Mouse (Mus musculus): Measurements from ENCODE around the gene Foxq1.

Foxq1 gene

DNA sequence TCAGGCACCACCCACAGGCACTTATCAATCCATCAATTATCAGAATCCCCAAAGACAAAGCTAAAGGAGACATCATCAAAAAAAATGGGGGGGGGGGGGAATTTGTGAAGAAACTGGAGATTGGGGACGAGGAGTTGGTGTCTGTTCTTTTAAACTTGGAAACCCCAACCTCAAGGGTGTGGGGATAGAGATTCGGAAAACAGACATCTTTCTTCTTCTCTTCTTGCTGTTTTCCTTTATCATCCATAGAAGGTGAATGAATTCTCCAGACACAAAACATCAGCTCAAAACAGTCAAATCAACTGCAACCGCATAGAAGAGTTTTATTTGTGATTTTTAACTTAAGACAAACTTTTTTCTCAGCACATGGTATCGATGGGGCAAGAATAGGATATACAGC lies at the start of gene Foxq1:
Gene Foxq1 (plus strand): TSS at position 301 of the 400 bp plus-strand sequence.
- in situ Hi-C loops (cut with MboI; ENCODE audit: low sequenced_read_pairs) = no loop called here

GRCm38 (mm10) chr13:31506494-31507167 lies 49.3 kb upstream of the Foxq1 start:
- in situ Hi-C loops (cut with MboI; ENCODE audit: low sequenced_read_pairs) = no loop called here

GRCm38 (mm10) chr13:31515261-31515660 lies 40.7 kb upstream of the Foxq1 start:
- in situ Hi-C loops (cut with MboI; ENCODE audit: low sequenced_read_pairs) = no loop called here

- in situ Hi-C loops (cut with MboI; ENCODE audit: low sequenced_read_pairs) = no loop called here
These were observed 37.5 kb upstream of the Foxq1 start for GRCm38 (mm10) chr13:31518411-31518886.

GRCm38 (mm10) chr13:31518971-31519370 lies 37.0 kb upstream of the Foxq1 start:
- in situ Hi-C loops (cut with MboI; ENCODE audit: low sequenced_read_pairs) = no loop called here

GRCm38 (mm10) chr13:31524976-31525375 lies 31.0 kb upstream of the Foxq1 start:
- in situ Hi-C loops (cut with MboI; ENCODE audit: low sequenced_read_pairs) = no loop called here

GRCm38 (mm10) chr13:31531186-31531585 lies 24.7 kb upstream of the Foxq1 start:
- in situ Hi-C loops (cut with MboI; ENCODE audit: low sequenced_read_pairs) = no loop called here

GRCm38 (mm10) chr13:31531651-31532061 lies 24.3 kb upstream of the Foxq1 start:
- in situ Hi-C loops (cut with MboI; ENCODE audit: low sequenced_read_pairs) = no loop called here

DNA sequence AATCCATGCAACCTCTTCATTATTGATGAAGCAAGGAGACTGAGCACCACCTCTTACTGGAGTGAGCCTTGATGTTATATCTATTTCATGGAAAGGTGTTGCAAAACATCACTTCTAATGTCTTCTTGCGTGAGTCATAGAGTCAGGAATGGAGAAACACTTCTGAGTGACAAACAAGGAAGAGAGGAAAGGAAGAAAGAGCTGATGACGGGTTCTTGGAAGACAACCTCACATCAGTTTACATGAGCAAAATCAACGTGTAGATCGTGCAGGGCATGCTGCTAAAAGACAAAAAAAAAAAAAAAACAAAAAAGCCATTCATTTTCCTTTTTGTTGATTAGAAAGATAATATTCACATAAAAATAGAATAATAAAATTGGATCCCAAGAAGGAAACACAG lies 21.2 kb upstream of the Foxq1 start:
- in situ Hi-C loops (cut with MboI; ENCODE audit: low sequenced_read_pairs) = no loop called here

DNA sequence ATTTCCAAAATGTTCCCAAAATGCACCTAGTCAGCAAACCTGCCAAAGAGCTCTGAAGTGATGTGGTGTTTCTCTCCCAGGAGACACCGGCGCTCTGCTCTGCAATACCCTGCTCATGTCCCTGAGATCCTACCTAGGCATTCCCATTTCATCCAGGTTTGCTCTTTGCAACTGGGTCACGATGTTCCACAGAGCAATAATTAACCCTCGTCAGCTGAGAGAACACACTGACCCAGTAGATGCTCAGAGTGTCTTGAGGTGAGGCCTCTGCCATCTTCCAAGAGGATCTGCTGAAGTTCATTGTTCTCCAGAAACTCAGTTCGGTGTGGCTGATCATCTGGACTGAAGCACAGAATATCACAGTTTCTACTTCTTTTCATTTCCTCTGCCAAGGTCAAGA lies 12.9 kb upstream of the Foxq1 start:
- in situ Hi-C loops (cut with MboI; ENCODE audit: low sequenced_read_pairs) = no loop called here

DNA sequence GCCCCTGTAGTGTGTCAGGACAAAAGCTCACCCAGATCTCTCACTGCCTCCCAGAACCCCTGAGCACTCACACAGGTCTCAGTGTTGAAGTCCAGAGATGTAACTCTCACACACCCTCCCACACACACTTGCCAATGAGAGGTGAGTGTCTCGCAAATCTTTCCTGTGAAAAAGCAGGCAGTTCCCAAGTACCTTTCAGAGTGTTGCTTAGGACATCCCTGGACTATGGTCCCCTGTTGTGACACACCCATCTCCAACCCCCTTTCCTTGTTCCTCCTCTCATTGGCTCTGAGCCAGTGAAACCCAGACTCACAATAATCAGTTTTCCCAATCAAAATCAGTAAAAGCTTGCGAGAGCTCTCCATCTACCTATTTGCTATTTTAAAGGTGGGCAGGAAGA lies 9.2 kb upstream of the Foxq1 start:
- in situ Hi-C loops (cut with MboI; ENCODE audit: low sequenced_read_pairs) = no loop called here

DNA sequence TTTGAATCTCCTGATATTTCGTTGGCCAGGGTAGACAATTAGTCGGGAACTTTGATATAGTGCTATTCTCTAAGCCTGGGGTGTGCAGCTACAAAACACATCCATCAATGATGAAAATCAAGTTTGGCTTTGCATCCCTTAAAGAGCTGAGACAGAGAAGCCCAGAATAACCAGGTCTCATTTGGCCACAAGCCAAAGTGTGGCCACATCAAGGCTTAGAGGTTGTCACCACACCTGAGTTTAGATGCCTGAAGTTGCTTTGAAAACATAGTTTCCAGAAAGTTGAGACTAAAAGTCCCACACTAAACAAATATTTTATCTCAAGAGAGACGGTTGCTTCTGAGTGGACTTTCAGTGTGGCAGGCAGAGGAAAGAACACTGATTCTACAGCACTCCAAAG lies 8.7 kb upstream of the Foxq1 start:
- in situ Hi-C loops (cut with MboI; ENCODE audit: low sequenced_read_pairs) = no loop called here

GRCm38 (mm10) chr13:31547610-31548009 lies 8.3 kb upstream of the Foxq1 start:
- in situ Hi-C loops (cut with MboI; ENCODE audit: low sequenced_read_pairs) = no loop called here

DNA sequence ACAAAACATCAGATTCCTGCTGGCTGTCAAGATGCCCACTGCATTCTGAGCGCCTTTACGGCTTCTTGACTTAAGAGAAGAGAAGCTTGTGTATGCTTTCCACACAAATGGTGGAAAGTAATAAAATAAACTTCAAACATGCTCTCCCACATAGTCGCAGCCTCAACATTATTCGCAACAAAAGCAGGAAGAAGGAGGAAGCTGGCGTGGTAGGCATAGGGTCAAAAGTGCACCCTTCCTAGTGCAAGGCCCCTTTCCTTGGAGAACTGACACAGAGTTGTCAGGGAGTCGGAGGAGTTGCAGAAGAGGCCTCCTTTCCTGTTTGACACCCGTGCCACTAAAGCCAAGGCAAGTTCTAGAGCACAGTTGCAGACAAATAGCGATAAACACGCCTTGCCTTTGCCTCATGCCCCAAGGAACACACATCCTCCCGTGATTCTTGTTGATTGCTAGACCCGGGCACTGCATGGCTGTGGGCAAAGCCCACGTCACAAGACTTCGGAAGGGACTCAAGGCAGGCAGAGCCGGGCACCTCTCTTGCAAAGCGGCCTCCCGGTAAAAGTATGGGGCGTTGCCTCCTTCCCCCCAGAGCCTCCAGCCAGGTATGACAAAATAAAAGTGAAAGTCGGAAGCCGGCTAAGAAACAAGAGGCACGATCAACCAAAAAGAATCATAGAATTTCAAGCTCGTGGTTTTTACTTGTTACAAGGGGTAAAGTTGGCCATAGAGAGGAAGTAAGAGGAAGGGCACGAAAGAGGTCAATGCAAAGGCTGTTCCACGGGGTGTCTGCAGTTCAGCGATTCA lies 1.2 kb downstream of the Foxq1 start:
- in situ Hi-C loops (cut with MboI; ENCODE audit: low sequenced_read_pairs) = no loop called here

DNA sequence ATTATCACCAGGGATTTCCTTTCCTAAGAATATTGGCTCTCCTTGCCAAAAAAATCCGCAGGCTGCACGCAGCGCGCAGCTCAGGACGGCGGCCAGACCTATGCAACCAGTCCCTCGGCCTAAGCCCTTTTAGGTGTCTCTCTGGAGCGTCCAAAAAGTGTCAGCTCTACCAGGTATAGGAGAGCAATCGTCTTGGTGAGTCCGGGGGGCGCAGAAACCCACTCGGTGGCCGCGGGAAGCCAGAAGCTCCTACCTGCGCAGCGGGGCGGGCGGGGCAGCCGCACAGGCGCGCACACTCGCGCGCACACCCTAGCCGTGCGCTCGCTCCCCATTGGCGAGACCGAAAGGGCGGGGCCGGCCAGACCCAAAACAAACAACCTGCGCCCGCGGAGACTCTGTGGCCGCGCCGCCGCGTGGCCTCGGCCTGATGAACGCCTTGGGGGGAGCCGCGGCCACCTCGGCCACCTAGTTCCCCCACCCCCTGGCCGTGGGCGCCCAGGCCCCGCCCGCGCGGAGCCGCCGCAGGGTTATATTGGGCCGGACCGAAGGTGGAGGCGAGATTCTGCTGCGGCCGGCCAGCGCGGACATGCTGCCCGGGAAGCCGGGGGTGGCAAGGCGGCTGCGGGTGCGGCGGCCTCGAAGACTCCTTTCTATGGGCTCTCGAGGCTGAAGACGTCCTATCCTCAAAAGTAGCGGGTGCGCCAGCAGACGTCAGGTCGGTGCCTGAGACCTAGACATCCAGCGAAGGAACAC lies 2.0 kb downstream of the Foxq1 start:
- in situ Hi-C loops (cut with MboI; ENCODE audit: low sequenced_read_pairs) = no loop called here

GRCm38 (mm10) chr13:31558521-31559418 lies 2.8 kb downstream of the Foxq1 start, which contains the start of gene A530084C06Rik:
A530084C06Rik (minus strand) TSS chr13:31559333.
- in situ Hi-C loops (cut with MboI; ENCODE audit: low sequenced_read_pairs) = no loop called here

GRCm38 (mm10) chr13:31559419-31560144 lies 3.6 kb downstream of the Foxq1 start:
- in situ Hi-C loops (cut with MboI; ENCODE audit: low sequenced_read_pairs) = no loop called here

GRCm38 (mm10) chr13:31564394-31564793 lies 8.5 kb downstream of the Foxq1 start:
- in situ Hi-C loops (cut with MboI; ENCODE audit: low sequenced_read_pairs) = no loop called here

GRCm38 (mm10) chr13:31567099-31567498 lies 11.2 kb downstream of the Foxq1 start:
- in situ Hi-C loops (cut with MboI; ENCODE audit: low sequenced_read_pairs) = no loop called here

Data from CH12F3 (cell line).